Mouse (Mus musculus): ENCODE measurements at regions not wholly inside any gene's neighbourhood (a gene's known extent, or its start where the extent isn't known, plus 50 kb on each side); places are given as distances from the start of the nearest gene placed in this dataset.

GRCm38 (mm10) chr2:77337786-77338406 lies 57.5 kb upstream of the Sestd1 start:
- no peak for ATAC-seq (replicated peaks; ENCODE audit: extremely low read depth, insufficient read depth, low FRiP score)
- H3K27ac ChIP-seq (ENCODE audit: low read length), result no peak overlapping the region
- H3K27me3 ChIP-seq (ENCODE audit: control insufficient read depth, insufficient read depth, low read length), result no peaks in the 10 kb centered on the region
- 75% methylated on average over 3 of the region's 3 CpGs for WGBS
- no peak overlapping the region for H3K4me3 ChIP-seq (ENCODE audit: low read length)
- H3K4me2 ChIP-seq (ENCODE audit: low read depth, low read length), result no peak overlapping the region
- H3K9ac ChIP-seq (ENCODE audit: low read length), result no peak overlapping the region
- H3K36me3 ChIP-seq (ENCODE audit: control insufficient read depth, insufficient read depth), result no peaks in the 10 kb centered on the region
- peaks cover 5% of the 10 kb centered on the region for H3K9me3 ChIP-seq (replicated peaks; ENCODE audit: control insufficient read depth, low read length)
- H3K4me1 ChIP-seq (ENCODE audit: control insufficient read depth, insufficient read depth, low read length), result peaks cover 6% of the 10 kb centered on the region; the same call in 1 of the 2 replicates

GRCm38 (mm10) chr2:77337318-77337717 lies 56.9 kb upstream of the Sestd1 start:
- Histone ChIP-seq H3K27me3 (ENCODE audit: control insufficient read depth, insufficient read depth, low read length) (no peaks in the 10 kb centered on the region), H3K27ac (ENCODE audit: low read length) (no peak overlapping the region), H3K9ac (ENCODE audit: low read length) (no peak overlapping the region), H3K4me2 (ENCODE audit: low read depth, low read length) (no peak overlapping the region), H3K36me3 (ENCODE audit: control insufficient read depth, insufficient read depth) (no peaks in the 10 kb centered on the region), H3K4me1 (ENCODE audit: control insufficient read depth, insufficient read depth, low read length) (peaks cover 3% of the 10 kb centered on the region; the same call in 1 of the 2 replicates), H3K9me3 (replicated peaks; ENCODE audit: control insufficient read depth, low read length) (peaks cover 5% of the 10 kb centered on the region), H3K4me3 (ENCODE audit: low read length) (no peak overlapping the region)
- 88% methylated on average over 3 of the region's 3 CpGs for WGBS
- ATAC-seq (replicated peaks; ENCODE audit: extremely low read depth, insufficient read depth, low FRiP score), result no peak

- WGBS, result 80% methylated on average over 3 of the region's 3 CpGs
- no peak overlapping the region for H3K4me2 ChIP-seq (ENCODE audit: low read depth, low read length)
- H3K36me3 ChIP-seq (ENCODE audit: control insufficient read depth, insufficient read depth), result no peaks in the 10 kb centered on the region
- no peak overlapping the region for H3K27ac ChIP-seq (ENCODE audit: low read length)
- no peak overlapping the region for H3K9ac ChIP-seq (ENCODE audit: low read length)
- no peak for ATAC-seq (replicated peaks; ENCODE audit: extremely low read depth, insufficient read depth, low FRiP score)
- no peak overlapping the region for H3K4me3 ChIP-seq (ENCODE audit: low read length)
- no peaks in the 10 kb centered on the region for H3K27me3 ChIP-seq (ENCODE audit: control insufficient read depth, insufficient read depth, low read length)
- peaks cover 5% of the 10 kb centered on the region for H3K9me3 ChIP-seq (replicated peaks; ENCODE audit: control insufficient read depth, low read length)
- H3K4me1 ChIP-seq (ENCODE audit: control insufficient read depth, insufficient read depth, low read length), result peaks cover 2% of the 10 kb centered on the region; the same call in 1 of the 2 replicates
Observed at GRCm38 (mm10) chr2:77336810-77337209, 56.4 kb upstream of the Sestd1 start.

GRCm38 (mm10) chr2:77334706-77335105 lies 54.3 kb upstream of the Sestd1 start:
- Histone ChIP-seq H3K4me1 (ENCODE audit: control insufficient read depth, insufficient read depth, low read length) (peaks cover 2% of the 10 kb centered on the region; the same call in 1 of the 2 replicates), H3K9ac (ENCODE audit: low read length) (no peak overlapping the region), H3K27me3 (ENCODE audit: control insufficient read depth, insufficient read depth, low read length) (no peaks in the 10 kb centered on the region), H3K9me3 (replicated peaks; ENCODE audit: control insufficient read depth, low read length) (peaks cover 5% of the 10 kb centered on the region), H3K4me3 (ENCODE audit: low read length) (no peak overlapping the region), H3K4me2 (ENCODE audit: low read depth, low read length) (no peak overlapping the region), H3K27ac (ENCODE audit: low read length) (no peak overlapping the region), H3K36me3 (ENCODE audit: control insufficient read depth, insufficient read depth) (no peaks in the 10 kb centered on the region)
- WGBS, result 73% methylated on average over 9 of the region's 9 CpGs
- ATAC-seq (replicated peaks; ENCODE audit: extremely low read depth, insufficient read depth, low FRiP score), result no peak

- H3K9ac ChIP-seq (ENCODE audit: low read length), result no peak overlapping the region
- ATAC-seq (replicated peaks; ENCODE audit: extremely low read depth, insufficient read depth, low FRiP score), result no peak
- no peak overlapping the region for H3K4me2 ChIP-seq (ENCODE audit: low read depth, low read length)
- no peaks in the 10 kb centered on the region for H3K27me3 ChIP-seq (ENCODE audit: control insufficient read depth, insufficient read depth, low read length)
- H3K4me1 ChIP-seq (ENCODE audit: control insufficient read depth, insufficient read depth, low read length), result peaks cover 2% of the 10 kb centered on the region; the same call in 1 of the 2 replicates
- H3K9me3 ChIP-seq (replicated peaks; ENCODE audit: control insufficient read depth, low read length), result peaks cover 5% of the 10 kb centered on the region
- H3K36me3 ChIP-seq (ENCODE audit: control insufficient read depth, insufficient read depth), result no peaks in the 10 kb centered on the region
- H3K4me3 ChIP-seq (ENCODE audit: low read length), result no peak overlapping the region
- H3K27ac ChIP-seq (ENCODE audit: low read length), result no peak overlapping the region
- WGBS, result 52% methylated on average over 8 of the region's 8 CpGs
Observed at GRCm38 (mm10) chr2:77333394-77334079, 53.1 kb upstream of the Sestd1 start.
